ENCODE assay signal across 8 mouse cellular contexts in the genomic region with DNA sequence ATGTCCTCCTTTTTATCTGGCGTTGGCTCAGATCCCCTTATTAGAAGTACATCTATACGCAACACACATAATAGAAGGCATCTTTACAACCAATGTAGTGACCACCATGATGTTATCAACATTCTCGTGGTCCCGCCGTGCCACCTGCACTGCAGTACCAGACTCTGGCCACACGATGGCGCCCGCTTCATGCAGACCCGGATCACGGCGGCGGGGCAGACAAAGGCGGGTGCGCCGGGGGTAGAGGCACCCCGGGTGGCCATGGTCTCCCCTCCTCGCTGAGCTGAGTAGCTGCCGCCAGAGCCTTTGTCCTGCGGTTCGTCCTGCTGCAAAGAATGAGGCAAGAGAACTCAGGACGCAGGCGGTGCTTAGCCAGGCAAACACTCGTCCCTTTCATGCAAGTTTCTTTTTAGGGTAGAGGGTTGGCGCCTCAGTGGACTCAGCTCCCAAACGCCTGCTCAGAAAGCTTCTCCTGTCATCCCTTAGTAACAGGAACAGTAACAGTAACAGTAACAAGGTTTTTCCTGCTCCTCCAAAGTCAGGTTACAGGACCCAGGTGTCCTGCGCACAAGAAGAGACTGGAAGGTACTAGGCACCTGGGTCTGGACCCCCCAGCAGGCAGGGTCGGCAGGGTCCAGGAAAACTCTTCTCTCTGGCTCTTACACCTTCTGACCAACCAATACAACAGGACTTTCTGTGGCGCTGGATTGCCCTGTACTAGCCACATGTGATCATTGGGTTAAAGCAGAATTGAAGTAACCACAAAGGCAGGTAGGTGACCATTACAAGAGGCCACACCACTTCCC. TPM values are rescaled to one million over a fixed set of nuclear protein-coding genes. Genes with fewer than 3 reads are reported as not detected.
DNase-seq lines count a peak whose midpoint lies in the region; ATAC-seq and TF ChIP-seq lines count a peak whose summit lies in the region.

No protein-coding gene starts in this region.

- peak overlapping the region; percentile 52 for H3K4me3 ChIP-seq in hindbrain, embryonic 16.5 days (ENCODE audit: low read length)
- peak overlapping the region; percentile 49 for H3K4me3 ChIP-seq in left cerebral cortex, adult 2 months
- H3K4me3 ChIP-seq in megakaryocyte, embryonic 14.5 days (replicated peaks) = peak overlapping the region; percentile 90

- no peak; the same call in none of the 2 replicates for TF ChIP-seq CTCF in left cerebral cortex, adult 2 months (IDR thresholded peaks at IDR 0.05)

- peak overlapping the region; percentile 74 for H3K9ac ChIP-seq in hindbrain, embryonic 16.5 days (ENCODE audit: low read depth, low read length)

- no peaks in the 10 kb centered on the region for H3K9me3 ChIP-seq in hindbrain, embryonic 16.5 days (ENCODE audit: control insufficient read depth, low read length)
- peaks cover 3% of the 10 kb centered on the region; the same call in 1 of the 2 replicates for H3K9me3 ChIP-seq in megakaryocyte, embryonic 14.5 days

- H3K4me1 ChIP-seq in hindbrain, embryonic 16.5 days (ENCODE audit: control insufficient read depth, insufficient read depth, low read depth, low read length) = peaks cover 3% of the 10 kb centered on the region
- peaks cover 10% of the 10 kb centered on the region for H3K4me1 ChIP-seq in megakaryocyte, embryonic 14.5 days

- WGBS in hindbrain, embryonic 16.5 days = 3% methylated on average over 28 of the region's 28 CpGs

- 0 out of 2 replicates have a peak overlapping the region, but pooled peaks have one; percentile 32 for H3K27ac ChIP-seq in hindbrain, embryonic 16.5 days (ENCODE audit: low read depth, low read length)
- H3K27ac ChIP-seq in left cerebral cortex, adult 2 months = peak overlapping the region; percentile 51; the same call in 1 of the 2 replicates

- intact Hi-C loops in left cerebral cortex, adult 2 months (cut with DNase I) = loop anchor here (2.0 kb wide), 1 partner anchor 71 kb away; no protein-coding TSS in a partner anchor

- no peaks in the 10 kb centered on the region for H3K36me3 ChIP-seq in hindbrain, embryonic 16.5 days (ENCODE audit: control insufficient read depth, insufficient read depth, low read length)
- no peaks in the 10 kb centered on the region for H3K36me3 ChIP-seq in megakaryocyte, embryonic 14.5 days (replicated peaks; ENCODE audit: low read length)

- H3K27me3 ChIP-seq in hindbrain, embryonic 16.5 days (replicated peaks; ENCODE audit: control insufficient read depth, insufficient read depth, low read length) = no peaks in the 10 kb centered on the region
- H3K27me3 ChIP-seq in megakaryocyte, embryonic 14.5 days (replicated peaks) = peaks cover 37% of the 10 kb centered on the region

- H3K4me2 ChIP-seq in hindbrain, embryonic 16.5 days (ENCODE audit: low read length) = peak overlapping the region; percentile 81

- peak; percentile 90 for ATAC-seq in hindbrain, embryonic 16.5 days

- DNase-seq in WW6 (ENCODE audit: low read depth, low spot score) = peak; percentile 53
- DNase-seq in cerebellum, postnatal 36 days = peak; percentile 69 to 77
- peak; percentile 51 for DNase-seq in gastrocnemius, adult 18-20 months (ENCODE audit: low spot score)
- peak; percentile 81 to 90 for DNase-seq in left cerebral cortex, adult 2 months (ENCODE audit: extremely low spot score in 1 of 2, low spot score in 2 of 2)
- peak; percentile 85 to 91 for DNase-seq in right cerebral cortex, postnatal 10 days (ENCODE audit: low spot score in 2 of 2)
- peak; percentile 81 for DNase-seq in urinary bladder, postnatal 25 days (ENCODE audit: low spot score)

RNA-seq across cellular contexts. Expression of gene A830031A19Rik, which starts 25.4 kb away (rescaled TPM):
- total RNA-seq in gastrocnemius, adult 18-20 months (2021) = not detected
- 0.21 TPM in 1 of 2 replicates, not detected in the other for polyA plus RNA-seq in hindbrain, embryonic 16.5 days (2015; fragmentation: Nextera tagmentation; extraction: Ambion mirVana)
- 1 to 10 TPM in 1 of 2 experiments, under 1 TPM in 1; 0.82 to 1.4 TPM for total RNA-seq in left cerebral cortex, adult 2 months (2021)
- polyA plus RNA-seq in megakaryocyte, embryonic 14.5 days (2012; ENCODE audit: insufficient read depth, low replicate concordance) = not detected in 2 replicates

RNA-seq across cellular contexts. Expression of gene Bcl11a, which starts 28.4 kb away (rescaled TPM):
- under 1 TPM in 1 of 2 experiments, not detected in 1; 0.05 TPM for total RNA-seq in gastrocnemius, adult 18-20 months (2021)
- polyA plus RNA-seq in hindbrain, embryonic 16.5 days (2015; fragmentation: Nextera tagmentation; extraction: Ambion mirVana) = 97.9 and 105 TPM in 2 replicates
- 100 to 1,000 TPM; 101 to 103 TPM for total RNA-seq in left cerebral cortex, adult 2 months (2021)
- polyA plus RNA-seq in megakaryocyte, embryonic 14.5 days (2012; ENCODE audit: insufficient read depth, low replicate concordance) = 1.1 and 6.5 TPM in 2 replicates

Comparison
In these comparisons a context has a peak if more than half of its experiments do, and no peak if none do; other contexts are left out.
1. Peak in every context shown above with its lines: DNase-seq, ATAC-seq, H3K4me3 ChIP-seq and H3K27ac ChIP-seq.
2. RNA of gene Bcl11a, which starts 28.4 kb away (total RNA-seq): 101 to 103 TPM in left cerebral cortex, adult 2 months; 0.05 TPM in gastrocnemius, adult 18-20 months; every median in the first group is over 10 times any median in the second.